Mouse (Mus musculus) stomach, embryonic 15.5 days (tissue): ENCODE data around the gene Creb1. TPM values are rescaled to one million over a fixed set of nuclear protein-coding genes. Genes with fewer than 3 reads are reported as not detected.

Experiments
- ATAC-seq: fragments of 200-750 bp; cut with Nextera tagmentation; 2 replicates; pipeline ENCODE4 v1.8.0; 2017; ENCODE audit warnings: low read depth, moderate number of reproducible peaks, moderate TSS enrichment; ENCODE audit not compliant: insufficient read depth, low FRiP score
- H3K27ac ChIP-seq: fragments of 300-500 bp; sonication (generic); 2 replicates; pipeline ENCODE4 v1.5.1; 2015; ENCODE audit warnings: mild to moderate bottlenecking, inconsistent platforms
- H3K27me3 ChIP-seq: fragments of 300-500 bp; sonication (generic); replicated peaks from 2 replicates; pipeline ENCODE4 v1.6.1; 2015; ENCODE audit warnings: inconsistent platforms
- H3K36me3 ChIP-seq: fragments of 300-500 bp; sonication (generic); 2 replicates; pipeline ENCODE4 v1.6.1; 2015; ENCODE audit warnings: inconsistent platforms
- H3K4me1 ChIP-seq: fragments of 300-500 bp; sonication (generic); 2 replicates; pipeline ENCODE4 v1.6.1; 2015; ENCODE audit warnings: inconsistent platforms
- H3K4me2 ChIP-seq: fragments of 300-500 bp; sonication (generic); 2 replicates; pipeline ENCODE4 v1.6.1; 2015; ENCODE audit warnings: mild to moderate bottlenecking, inconsistent platforms
- H3K4me3 ChIP-seq: fragments of 300-500 bp; sonication (generic); replicated peaks from 2 replicates; pipeline ENCODE4 v1.5.1; 2015; ENCODE audit warnings: inconsistent platforms
- H3K9ac ChIP-seq: fragments of 300-500 bp; sonication (generic); 2 replicates; pipeline ENCODE4 v1.6.1; 2015; ENCODE audit warnings: inconsistent platforms
- H3K9me3 ChIP-seq: fragments of 300-500 bp; sonication (generic); 2 replicates; pipeline ENCODE4 v1.6.1; 2016; ENCODE audit warnings: inconsistent platforms
- WGBS: fragments of 180-500 bp; shearing (Covaris S2); methylation state at CpG from one replicate; pipeline ENCODE4 v1.1.7; 2015; 5-methylcytosine and 5-hydroxymethylcytosine counted together
- polyA plus RNA-seq: library from polyadenylated mRNA; unstranded; fragments of >200 nt; fragmentation: Nextera tagmentation; extraction: Ambion mirVana; gene quantifications from 2 replicates; pipeline ENCODE4 v1.2.1, GENCODE M21; 2015

Creb1 gene
- polyA plus RNA-seq, 1 experiment from 2014 or later: 27.5 TPM

DNA sequence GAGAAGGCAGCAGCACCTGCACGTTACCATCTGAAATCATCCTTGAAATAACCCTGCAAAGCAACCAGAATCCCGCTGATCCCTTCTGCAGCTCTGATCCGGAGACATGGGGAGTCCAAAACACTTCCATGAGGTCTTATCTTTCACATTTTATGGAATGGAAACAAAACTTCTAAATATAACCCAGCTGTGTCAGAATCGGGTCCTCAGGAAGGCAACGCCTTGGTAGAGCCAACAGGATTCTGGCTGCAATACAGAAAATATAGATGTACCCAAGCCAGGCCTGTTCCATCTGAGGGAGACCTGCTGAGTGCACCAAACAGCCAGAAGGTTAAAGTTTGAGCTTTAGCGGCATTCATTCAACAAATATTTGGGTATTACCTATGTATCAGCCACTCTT is 9.8 kb upstream of the Creb1 start:
- ATAC-seq: no peak
- Histone ChIP-seq H3K9me3 (no peaks in the 10 kb centered on the region), H3K36me3 (no peaks in the 10 kb centered on the region), H3K4me3 (no peak overlapping the region), H3K9ac (no peak overlapping the region), H3K27me3 (no peaks in the 10 kb centered on the region), H3K4me2 (no peak overlapping the region), H3K4me1 (no peaks in the 10 kb centered on the region), H3K27ac (no peak overlapping the region)
- 75% methylated on average over 6 of the region's 6 CpGs for WGBS

- WGBS: 50% methylated on average over 1 of the region's 1 CpGs
- no peaks in the 10 kb centered on the region for H3K36me3 ChIP-seq
- no peak for ATAC-seq
Measured at GRCm38 (mm10) chr1:64523117-64523516, 9.3 kb upstream of the Creb1 start.

GRCm38 (mm10) chr1:64524661-64525060 is 7.8 kb upstream of the Creb1 start:
- Histone ChIP-seq H3K27ac (no peak overlapping the region), H3K36me3 (no peaks in the 10 kb centered on the region), H3K27me3 (no peaks in the 10 kb centered on the region), H3K4me1 (no peaks in the 10 kb centered on the region), H3K9ac (no peak overlapping the region), H3K4me2 (no peak overlapping the region), H3K4me3 (no peak overlapping the region), H3K9me3 (no peaks in the 10 kb centered on the region)
- no peak for ATAC-seq
- 86% methylated on average over 2 of the region's 2 CpGs for WGBS

More at GRCm38 (mm10) chr1:64523117-64523516, 9.3 kb upstream of the Creb1 start:
- Histone ChIP-seq H3K4me3 (no peak overlapping the region), H3K27me3 (no peaks in the 10 kb centered on the region), H3K4me2 (no peak overlapping the region), H3K9me3 (no peaks in the 10 kb centered on the region), H3K27ac (no peak overlapping the region), H3K9ac (no peak overlapping the region), H3K4me1 (no peaks in the 10 kb centered on the region)

GRCm38 (mm10) chr1:64527626-64528025 is 4.8 kb upstream of the Creb1 start:
- H3K27ac ChIP-seq: no peak overlapping the region

GRCm38 (mm10) chr1:64529781-64530315 is 2.6 kb upstream of the Creb1 start:
- Histone ChIP-seq H3K4me2 (no peak overlapping the region), H3K36me3 (no peaks in the 10 kb centered on the region), H3K27ac (no peak overlapping the region), H3K9ac (no peak overlapping the region), H3K27me3 (no peaks in the 10 kb centered on the region), H3K4me1 (peaks cover 9% of the 10 kb centered on the region), H3K9me3 (no peaks in the 10 kb centered on the region), H3K4me3 (no peak overlapping the region)
- ATAC-seq: no peak
- WGBS: 82% methylated on average over 5 of the region's 5 CpGs

More at GRCm38 (mm10) chr1:64527626-64528025, 4.8 kb upstream of the Creb1 start:
- no peaks in the 10 kb centered on the region for H3K9me3 ChIP-seq
- peaks cover 5% of the 10 kb centered on the region; the same call in 1 of the 2 replicates for H3K4me1 ChIP-seq
- H3K9ac ChIP-seq: no peak overlapping the region
- no peak overlapping the region for H3K4me2 ChIP-seq
- no peaks in the 10 kb centered on the region for H3K27me3 ChIP-seq
- H3K36me3 ChIP-seq: no peaks in the 10 kb centered on the region
- no peak for ATAC-seq
- no peak overlapping the region for H3K4me3 ChIP-seq

- no peak for ATAC-seq
- H3K36me3 ChIP-seq: no peaks in the 10 kb centered on the region
- peaks cover 9% of the 10 kb centered on the region for H3K4me1 ChIP-seq
- peak overlapping the region; percentile 61 for H3K4me2 ChIP-seq
- H3K4me3 ChIP-seq: peak overlapping the region; percentile 85
- no peaks in the 10 kb centered on the region for H3K27me3 ChIP-seq
- 12% methylated on average over 7 of the region's 7 CpGs for WGBS
- H3K9ac ChIP-seq: peak overlapping the region; percentile 59; the same call in 1 of the 2 replicates
- no peaks in the 10 kb centered on the region for H3K9me3 ChIP-seq
- H3K27ac ChIP-seq: peak overlapping the region; percentile 100
Measured at GRCm38 (mm10) chr1:64531548-64531947, 897 bp upstream of the Creb1 start.

DNA sequence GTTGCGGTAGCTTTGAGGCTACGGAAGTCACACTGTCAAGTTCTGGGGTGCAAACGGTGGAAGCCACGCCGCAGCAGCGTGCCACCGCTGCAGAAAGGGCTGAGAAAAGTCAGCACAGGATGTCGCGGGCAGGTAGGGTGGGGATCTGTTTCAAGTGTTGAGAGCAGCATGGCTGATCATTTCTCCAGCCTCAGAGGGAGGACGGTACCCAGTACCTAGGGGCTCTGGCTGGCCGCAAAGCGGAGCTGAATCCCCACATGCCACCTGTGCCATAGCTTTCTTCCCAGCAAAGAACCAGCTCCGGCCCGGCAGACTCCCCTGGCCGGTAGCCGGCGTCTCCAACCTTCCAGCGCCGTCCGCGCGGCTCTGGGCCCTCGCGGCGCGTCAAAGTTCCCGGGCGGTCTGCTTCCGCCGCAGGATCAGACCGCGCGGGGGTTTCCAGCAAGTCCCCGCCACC is 350 bp upstream of the Creb1 start:
- Histone ChIP-seq H3K9me3 (no peaks in the 10 kb centered on the region), H3K27me3 (no peaks in the 10 kb centered on the region), H3K4me1 (peaks cover 9% of the 10 kb centered on the region), H3K27ac (peak overlapping the region; percentile 100), H3K9ac (peak overlapping the region; percentile 59), H3K36me3 (no peaks in the 10 kb centered on the region), H3K4me2 (peak overlapping the region; percentile 61), H3K4me3 (peak overlapping the region; percentile 85)
- peak; percentile 61 for ATAC-seq
- 0% methylated on average over 34 of the region's 34 CpGs for WGBS

DNA sequence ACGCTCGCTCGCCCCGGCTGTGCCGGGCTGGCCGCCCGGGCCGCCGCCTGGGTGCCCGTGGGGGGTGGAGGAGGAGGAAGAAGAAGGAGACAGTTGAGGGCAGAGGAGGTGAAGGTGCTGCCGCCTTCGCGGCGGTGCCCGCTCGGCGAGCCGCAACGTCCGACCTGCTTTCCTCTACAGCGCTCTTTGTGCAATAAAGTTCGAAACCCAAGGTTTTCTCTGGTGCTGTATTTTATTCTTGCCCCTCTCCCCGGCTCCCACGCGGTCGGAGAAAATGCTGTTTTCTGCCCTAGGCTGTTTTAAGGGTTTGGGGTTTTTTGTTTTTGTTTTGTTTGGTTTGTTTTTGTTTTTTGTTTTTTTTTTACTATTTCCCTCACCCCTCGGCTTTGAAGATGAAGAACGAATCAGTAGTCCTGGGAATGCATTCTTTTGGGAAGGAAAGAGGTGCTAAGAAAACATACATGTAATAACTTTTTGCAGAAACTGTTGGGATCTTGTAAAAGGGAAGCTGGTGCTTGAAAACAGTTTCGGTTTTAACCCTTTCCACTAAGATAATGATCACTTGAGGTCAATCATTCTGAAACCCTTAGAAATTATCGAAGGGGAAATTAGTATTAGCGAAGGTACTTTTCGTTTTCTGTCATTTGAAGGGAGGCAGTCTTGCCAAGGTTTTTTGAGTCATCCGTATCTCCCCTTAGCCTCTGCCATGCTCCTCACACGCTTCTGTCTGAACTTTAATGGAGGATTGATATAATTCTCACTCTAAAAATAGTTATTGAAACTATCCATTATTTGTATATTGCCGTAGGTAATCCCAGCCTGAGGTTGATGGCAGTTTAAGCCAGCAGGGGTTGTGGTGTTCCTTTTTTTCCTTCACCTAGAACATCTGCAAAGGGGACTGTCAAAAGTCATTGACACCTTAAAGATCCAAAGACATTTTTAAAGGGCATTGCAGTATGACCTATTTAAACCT is 1.3 kb downstream of the Creb1 start:
- Histone ChIP-seq H3K4me3 (peak overlapping the region; percentile 85), H3K9ac (peak overlapping the region; percentile 99), H3K27me3 (no peaks in the 10 kb centered on the region), H3K4me2 (peak overlapping the region; percentile 57), H3K4me1 (peaks cover 9% of the 10 kb centered on the region), H3K36me3 (no peaks in the 10 kb centered on the region), H3K27ac (peak overlapping the region; percentile 100), H3K9me3 (no peaks in the 10 kb centered on the region)
- under 1% methylated on average over 35 of the region's 35 CpGs for WGBS
- no peak for ATAC-seq

- Histone ChIP-seq H3K9ac (no peak overlapping the region), H3K9me3 (no peaks in the 10 kb centered on the region), H3K36me3 (no peaks in the 10 kb centered on the region), H3K4me1 (peaks cover 3% of the 10 kb centered on the region; the same call in 1 of the 2 replicates), H3K4me3 (no peak overlapping the region), H3K27ac (no peak overlapping the region), H3K27me3 (no peaks in the 10 kb centered on the region), H3K4me2 (no peak overlapping the region)
- no peak for ATAC-seq
- 87% methylated on average over 3 of the region's 3 CpGs for WGBS
Measured at GRCm38 (mm10) chr1:64538837-64539367, 6.5 kb downstream of the Creb1 start.

DNA sequence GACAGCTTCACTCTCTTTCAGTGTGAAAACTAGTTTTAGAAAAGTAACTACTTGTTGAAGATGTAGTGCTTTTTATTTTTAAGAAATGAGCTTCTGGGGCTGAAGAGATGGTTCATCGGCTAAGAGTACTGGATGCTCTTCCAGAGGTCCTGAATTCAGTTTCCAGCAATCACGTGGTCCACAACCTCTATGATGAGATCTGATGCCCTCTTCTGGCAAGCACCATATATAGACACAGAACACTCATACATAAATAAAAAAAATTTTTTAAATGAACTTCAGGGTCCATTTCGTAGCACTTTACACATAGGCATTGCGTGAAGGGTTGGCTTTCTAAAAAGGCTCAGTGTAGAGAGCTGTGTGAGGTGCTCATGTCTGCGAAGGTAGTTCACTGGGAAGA is 11.3 kb downstream of the Creb1 start:
- H3K9me3 ChIP-seq: no peaks in the 10 kb centered on the region
- 85% methylated on average over 5 of the region's 5 CpGs for WGBS
- ATAC-seq: no peak
- no peak overlapping the region for H3K4me3 ChIP-seq
- no peaks in the 10 kb centered on the region for H3K36me3 ChIP-seq
- no peak overlapping the region for H3K4me2 ChIP-seq
- no peak overlapping the region for H3K9ac ChIP-seq
- no peaks in the 10 kb centered on the region for H3K4me1 ChIP-seq
- H3K27me3 ChIP-seq: no peaks in the 10 kb centered on the region
- no peak overlapping the region for H3K27ac ChIP-seq

- no peak overlapping the region for H3K27ac ChIP-seq
- ATAC-seq: 0 out of 2 replicates have a peak, but pooled peaks have one; percentile 31
- no peaks in the 10 kb centered on the region for H3K27me3 ChIP-seq
- H3K9ac ChIP-seq: no peak overlapping the region
- H3K4me1 ChIP-seq: no peaks in the 10 kb centered on the region
- H3K4me3 ChIP-seq: no peak overlapping the region
- no peak overlapping the region for H3K4me2 ChIP-seq
- 80% methylated on average over 3 of the region's 3 CpGs for WGBS
- no peaks in the 10 kb centered on the region for H3K9me3 ChIP-seq
- H3K36me3 ChIP-seq: no peaks in the 10 kb centered on the region
Measured at GRCm38 (mm10) chr1:64546070-64546469, 13.6 kb downstream of the Creb1 start.

DNA sequence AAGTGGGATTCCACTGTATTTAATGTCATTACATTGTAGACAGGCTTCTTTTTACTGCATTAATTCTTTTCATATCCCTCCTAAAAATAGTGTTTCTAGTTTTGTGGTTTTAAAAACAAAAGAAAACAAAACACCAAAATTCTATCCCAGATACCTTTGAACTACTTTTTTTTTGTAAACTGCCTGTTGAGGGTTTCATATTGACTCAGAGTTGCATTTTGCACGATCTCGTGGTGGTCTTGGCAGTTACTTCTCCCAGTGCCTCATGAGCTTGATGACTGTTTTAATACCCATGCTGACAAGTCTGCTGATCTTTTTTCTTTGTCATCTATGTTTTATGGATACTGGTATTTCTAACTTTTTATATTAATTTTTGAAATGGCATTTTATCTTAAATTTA is 16.9 kb downstream of the Creb1 start:
- Histone ChIP-seq H3K36me3 (no peaks in the 10 kb centered on the region; the same call in 1 of the 2 replicates), H3K4me3 (no peak overlapping the region), H3K9me3 (no peaks in the 10 kb centered on the region), H3K4me1 (no peaks in the 10 kb centered on the region), H3K27me3 (no peaks in the 10 kb centered on the region), H3K4me2 (no peak overlapping the region), H3K27ac (no peak overlapping the region), H3K9ac (no peak overlapping the region)
- 79% methylated on average over 2 of the region's 2 CpGs for WGBS
- no peak for ATAC-seq
